Mouse (Mus musculus) heart, embryonic 16.5 days (tissue): Measurements from ENCODE around the gene Rnaseh2a. TPM values are rescaled to one million over a fixed set of nuclear protein-coding genes. Genes with fewer than 3 reads are reported as not detected.

Experiments
- ATAC-seq: fragments of 200-750 bp; cut with Nextera tagmentation; replicated peaks from 2 replicates; pipeline ENCODE4 v1.8.0; 2017; ENCODE audit warnings: moderate number of reproducible peaks; ENCODE audit not compliant: insufficient read depth, low FRiP score; ENCODE audit errors: extremely low read depth
- H3K27ac ChIP-seq: fragments of 300-500 bp; sonication (generic); 2 replicates; pipeline ENCODE4 v1.5.1; 2014; ENCODE audit warnings: mild to moderate bottlenecking, low read length, control low read depth, moderate library complexity
- H3K27me3 ChIP-seq: fragments of 300-500 bp; sonication (generic); 2 replicates; pipeline ENCODE4 v1.6.1; 2014; ENCODE audit warnings: low read length, mixed read lengths; ENCODE audit not compliant: control insufficient read depth, insufficient read depth
- H3K36me3 ChIP-seq: fragments of 300-500 bp; sonication (generic); 2 replicates; pipeline ENCODE4 v1.6.1; 2014; ENCODE audit not compliant: control insufficient read depth, insufficient read depth
- H3K4me1 ChIP-seq: fragments of 300-500 bp; sonication (generic); 2 replicates; pipeline ENCODE4 v1.6.1; 2014; ENCODE audit warnings: low read length, mixed read lengths; ENCODE audit not compliant: control insufficient read depth, insufficient read depth
- H3K4me2 ChIP-seq: fragments of 300-500 bp; sonication (generic); 2 replicates; pipeline ENCODE4 v1.6.1; 2014; ENCODE audit warnings: low read depth, mild to moderate bottlenecking, control low read depth, low read length
- H3K4me3 ChIP-seq: fragments of 300-500 bp; sonication (generic); 2 replicates; pipeline ENCODE4 v1.5.1; 2014; ENCODE audit warnings: mild to moderate bottlenecking, control low read depth, low read length
- H3K9ac ChIP-seq: fragments of 300-500 bp; sonication (generic); 2 replicates; pipeline ENCODE4 v1.6.1; 2014; ENCODE audit warnings: low read length, control low read depth
- H3K9me3 ChIP-seq: fragments of 300-500 bp; sonication (generic); replicated peaks from 2 replicates; pipeline ENCODE4 v1.6.1; 2016; ENCODE audit warnings: low read length; ENCODE audit not compliant: control insufficient read depth
- WGBS: fragments of 180-500 bp; shearing (Covaris S2); extraction: QIAGEN DNeasy Blood & Tissue Kit; methylation state at CpG from one replicate; pipeline ENCODE4 v1.1.7; 2014; 5-methylcytosine and 5-hydroxymethylcytosine counted together
- polyA plus RNA-seq: library from polyadenylated mRNA; unstranded; fragments of >200 nt; fragmentation: Nextera tagmentation; extraction: Ambion mirVana; gene quantifications from 2 replicates; pipeline ENCODE4 v1.2.1, GENCODE M21; 2015

Gene Rnaseh2a
- polyA plus RNA-seq, 1 experiment from 2014 or later = 82.7 TPM

DNA sequence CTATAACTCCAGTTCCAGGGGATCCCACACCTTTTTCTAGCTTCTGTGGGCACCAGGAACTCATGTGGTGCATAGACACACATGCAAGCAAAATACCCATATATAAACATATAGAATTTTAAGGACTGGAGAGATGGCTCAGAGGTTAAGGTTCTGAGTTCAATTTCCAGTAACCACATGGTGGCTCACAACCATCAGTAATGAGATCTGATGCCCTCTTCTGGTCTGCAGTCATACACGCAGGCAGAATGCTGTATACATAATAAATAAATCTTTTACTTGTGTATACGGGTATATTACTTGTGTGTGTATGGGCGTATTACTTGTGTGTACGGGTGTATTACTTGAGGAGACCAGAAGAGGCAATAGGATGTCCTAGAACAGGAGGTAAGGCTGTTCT is 5.6 kb downstream of the Rnaseh2a start:
- ATAC-seq = no peak
- H3K4me1 ChIP-seq = peaks cover 22% of the 10 kb centered on the region
- no peak overlapping the region for H3K4me3 ChIP-seq
- no peak overlapping the region for H3K4me2 ChIP-seq
- H3K9me3 ChIP-seq = no peaks in the 10 kb centered on the region
- 0 out of 2 replicates have a peak, but pooled peaks cover 3% of the 10 kb centered on the region for H3K36me3 ChIP-seq
- WGBS = 85% methylated on average over 4 of the region's 4 CpGs
- no peaks in the 10 kb centered on the region for H3K27me3 ChIP-seq
- H3K27ac ChIP-seq = no peak overlapping the region
- H3K9ac ChIP-seq = no peak overlapping the region

DNA sequence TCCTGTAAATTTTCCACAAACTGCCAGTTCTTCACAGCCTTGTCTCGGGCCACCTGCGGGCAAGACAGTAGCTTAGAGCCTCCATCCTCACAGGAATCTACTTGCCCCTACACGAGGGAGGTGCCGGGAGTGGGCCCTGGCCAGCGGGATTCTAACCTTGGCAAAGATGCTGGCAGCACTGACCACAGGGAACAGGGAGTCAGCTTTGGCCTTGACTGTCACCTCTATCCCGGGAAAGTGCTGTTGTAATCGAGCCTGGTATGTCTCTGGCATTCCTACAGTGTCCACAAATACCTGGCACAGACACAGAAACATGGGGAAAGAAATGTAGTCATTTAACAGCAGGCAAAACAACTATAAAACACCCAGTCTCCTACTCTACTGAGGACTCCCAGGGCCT is 9.8 kb downstream of the Rnaseh2a start:
- peaks cover 1% of the 10 kb centered on the region; the same call in 1 of the 2 replicates for H3K4me1 ChIP-seq
- peak overlapping the region; percentile 45 for H3K27ac ChIP-seq
- H3K9me3 ChIP-seq = no peaks in the 10 kb centered on the region
- no peak overlapping the region for H3K4me3 ChIP-seq
- H3K9ac ChIP-seq = no peak overlapping the region
- no peak for ATAC-seq
- 67% methylated on average over 7 of the region's 7 CpGs for WGBS
- no peak overlapping the region for H3K4me2 ChIP-seq
- H3K27me3 ChIP-seq = no peaks in the 10 kb centered on the region
- 0 out of 2 replicates have a peak, but pooled peaks cover 7% of the 10 kb centered on the region for H3K36me3 ChIP-seq

GRCm38 (mm10) chr8:84956768-84957167 is 12.8 kb downstream of the Rnaseh2a start:
- 48% methylated on average over 2 of the region's 2 CpGs for WGBS
- no peaks in the 10 kb centered on the region for H3K4me1 ChIP-seq
- no peak overlapping the region for H3K9ac ChIP-seq
- H3K27ac ChIP-seq = no peak overlapping the region
- H3K27me3 ChIP-seq = peaks cover 7% of the 10 kb centered on the region; the same call in 1 of the 2 replicates
- no peak overlapping the region for H3K4me3 ChIP-seq
- no peak overlapping the region for H3K4me2 ChIP-seq
- ATAC-seq = no peak
- no peaks in the 10 kb centered on the region for H3K9me3 ChIP-seq
- H3K36me3 ChIP-seq = 0 out of 2 replicates have a peak, but pooled peaks cover 5% of the 10 kb centered on the region

DNA sequence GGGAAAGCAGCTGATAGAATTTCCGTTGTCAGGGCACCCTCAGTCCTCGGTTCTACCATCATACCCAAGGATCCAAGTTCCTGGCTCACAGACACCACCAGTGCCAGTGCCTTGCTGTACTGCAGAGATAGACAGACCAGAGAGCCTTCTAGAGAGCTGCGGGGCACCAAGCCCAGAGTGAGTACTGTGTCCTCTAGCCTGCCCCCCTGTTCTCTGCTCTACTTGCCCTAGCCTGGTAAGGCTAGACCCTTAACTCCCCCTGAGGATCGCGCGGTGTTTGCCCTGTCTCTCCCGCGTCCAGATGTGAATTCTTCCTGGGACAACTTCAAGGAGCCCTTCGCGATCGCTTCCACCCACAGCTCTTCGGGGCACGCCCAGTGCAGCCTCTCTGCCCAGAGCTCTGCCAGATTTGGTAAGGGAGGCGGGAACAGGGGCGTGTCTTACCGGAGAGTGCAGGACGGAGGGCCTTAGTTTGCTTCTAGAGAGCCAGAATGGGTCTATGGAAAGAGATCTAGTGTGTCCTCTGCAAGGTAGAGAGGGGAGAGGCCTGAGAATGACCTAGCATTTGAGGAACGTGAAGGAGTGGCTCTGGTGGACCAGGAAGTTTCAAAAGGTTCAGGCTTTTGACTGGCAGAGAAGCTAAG is 16.8 kb downstream of the Rnaseh2a start:
- Histone ChIP-seq H3K4me3 (peak overlapping the region; percentile 15; the same call in 1 of the 2 replicates), H3K36me3 (0 out of 2 replicates have a peak, but pooled peaks cover under 1% of the 10 kb centered on the region), H3K27ac (no peak overlapping the region), H3K27me3 (peaks cover 29% of the 10 kb centered on the region), H3K4me1 (no peaks in the 10 kb centered on the region), H3K9me3 (no peaks in the 10 kb centered on the region), H3K4me2 (peak overlapping the region; percentile 39), H3K9ac (no peak overlapping the region)
- no peak; the same call in 1 of the 2 replicates for ATAC-seq
- WGBS = 6% methylated on average over 18 of the region's 18 CpGs

DNA sequence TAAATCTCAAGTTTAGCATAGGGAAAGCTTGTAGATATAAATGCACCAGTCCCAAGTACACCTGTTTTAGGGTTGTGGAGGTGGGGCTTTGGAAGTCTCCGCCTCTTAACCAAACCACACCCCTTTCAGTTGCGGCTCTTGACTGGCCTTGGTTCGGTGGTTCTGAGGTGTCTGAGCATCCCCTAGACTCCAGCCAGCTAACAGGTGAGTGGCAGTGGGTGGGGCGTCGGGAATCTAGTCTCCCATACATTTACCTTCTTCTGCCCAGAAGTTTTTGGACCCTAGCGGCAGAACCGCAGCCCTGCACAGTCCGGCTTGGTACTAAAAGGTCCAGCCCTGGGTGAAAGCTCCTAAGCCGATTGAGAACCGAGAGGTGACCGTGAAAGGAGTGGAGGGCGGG is 19.8 kb downstream of the Rnaseh2a start:
- no peak for ATAC-seq
- Histone ChIP-seq H3K27ac (no peak overlapping the region), H3K9ac (no peak overlapping the region), H3K27me3 (peaks cover 52% of the 10 kb centered on the region), H3K9me3 (no peaks in the 10 kb centered on the region), H3K4me1 (peaks cover 5% of the 10 kb centered on the region), H3K4me2 (no peak overlapping the region), H3K4me3 (no peak overlapping the region), H3K36me3 (no peaks in the 10 kb centered on the region)
- WGBS = 17% methylated on average over 12 of the region's 12 CpGs

DNA sequence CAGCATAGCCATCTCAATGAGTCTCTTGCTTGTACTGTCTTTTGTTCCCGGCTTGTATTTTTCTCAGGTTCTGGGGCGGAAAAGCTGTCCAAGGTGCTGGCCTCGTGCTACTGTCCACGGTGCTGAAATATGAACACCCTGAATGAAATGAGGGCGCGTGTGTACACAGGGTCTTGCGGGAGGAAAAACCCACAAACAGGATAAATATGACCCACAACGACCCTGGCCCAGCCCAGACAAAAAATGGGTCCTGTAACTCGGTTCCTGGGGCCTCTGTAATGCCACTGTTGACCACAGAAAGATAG is 22.4 kb downstream of the Rnaseh2a start:
- no peak for ATAC-seq
- H3K27me3 ChIP-seq = peaks cover 64% of the 10 kb centered on the region
- peaks cover 5% of the 10 kb centered on the region for H3K4me1 ChIP-seq

GRCm38 (mm10) chr8:84946528-84947240 is 22.9 kb downstream of the Rnaseh2a start, which contains the start of gene Rtbdn:
Gene Rtbdn, plus strand, starts transcription at chr8:84946991.
- no peaks in the 10 kb centered on the region for H3K36me3 ChIP-seq
- no peak within 1 kb of the TSS for H3K9ac ChIP-seq
- WGBS = 11% methylated on average over 17 of the region's 17 CpGs
- peak within 1 kb of the TSS; percentile 47 for H3K4me3 ChIP-seq
- H3K27me3 ChIP-seq = peaks cover 65% of the 10 kb centered on the region
- H3K9me3 ChIP-seq = no peaks in the 10 kb centered on the region
- peaks cover 5% of the 10 kb centered on the region for H3K4me1 ChIP-seq
- peak within 1 kb of the TSS; percentile 70 for H3K4me2 ChIP-seq
- H3K27ac ChIP-seq = no peak within 1 kb of the TSS
- ATAC-seq = no peak

More for the DNA sequence above, 22.4 kb downstream of the Rnaseh2a start:
- WGBS = 13% methylated on average over 9 of the region's 9 CpGs
- no peaks in the 10 kb centered on the region for H3K36me3 ChIP-seq
- no peak overlapping the region for H3K4me2 ChIP-seq
- H3K9ac ChIP-seq = no peak overlapping the region
- no peak overlapping the region for H3K27ac ChIP-seq
- no peaks in the 10 kb centered on the region for H3K9me3 ChIP-seq
- H3K4me3 ChIP-seq = no peak overlapping the region

DNA sequence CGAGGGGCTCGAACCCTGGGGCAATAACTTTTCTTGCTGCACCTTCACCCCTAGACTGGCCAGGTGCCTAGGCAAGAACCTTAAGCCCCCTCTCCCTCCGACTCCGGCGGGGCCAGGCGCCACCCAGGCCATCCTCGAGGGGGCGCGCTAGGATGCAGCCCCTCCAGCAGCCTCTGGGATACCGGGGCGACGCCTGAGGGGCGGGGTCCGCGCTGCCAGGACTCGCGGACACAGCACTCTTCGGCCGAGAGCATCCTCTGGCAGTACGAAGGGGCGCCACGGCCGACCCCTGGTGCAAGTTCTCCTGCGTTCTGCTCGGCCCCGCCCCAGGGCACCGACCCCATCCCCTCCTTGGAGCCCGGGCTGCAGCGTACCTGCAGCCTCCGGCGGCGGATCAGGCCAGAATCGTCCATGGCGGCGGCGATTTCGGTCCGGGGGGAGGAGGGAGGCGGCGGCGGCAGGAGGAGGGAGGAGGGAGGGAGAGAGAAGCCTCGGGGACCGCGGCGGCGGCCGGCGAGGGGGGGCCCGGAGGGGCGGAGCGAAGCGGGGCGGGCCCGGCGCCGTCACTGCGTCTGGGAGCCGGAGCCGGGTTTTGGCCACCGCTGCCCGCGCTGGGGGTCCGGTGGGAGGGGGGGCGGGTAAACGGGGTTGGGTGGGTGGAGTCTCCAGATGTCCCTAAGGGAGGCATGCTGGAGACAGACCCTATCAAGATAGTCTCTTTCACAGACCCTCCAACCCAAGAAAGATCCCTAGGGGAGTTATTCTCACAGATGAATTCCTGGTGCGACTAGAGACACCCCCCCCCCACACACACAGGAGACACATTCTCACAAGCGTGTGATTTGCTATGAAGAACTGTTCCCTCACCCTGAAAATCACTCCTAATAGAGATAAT is 23.7 kb downstream of the Rnaseh2a start:
- peak overlapping the region; percentile 47 for H3K4me3 ChIP-seq
- no peak for ATAC-seq
- 2% methylated on average over 56 of the region's 67 CpGs for WGBS
- no peak overlapping the region for H3K27ac ChIP-seq
- H3K9ac ChIP-seq = no peak overlapping the region
- H3K27me3 ChIP-seq = peaks cover 63% of the 10 kb centered on the region
- peaks cover 5% of the 10 kb centered on the region for H3K4me1 ChIP-seq
- H3K36me3 ChIP-seq = no peaks in the 10 kb centered on the region
- peak overlapping the region; percentile 70 for H3K4me2 ChIP-seq
- no peaks in the 10 kb centered on the region for H3K9me3 ChIP-seq
